Mouse (Mus musculus) layer of hippocampus, postnatal 36 days (tissue): ENCODE results near the gene Icam2. TPM values are rescaled to one million over a fixed set of nuclear protein-coding genes. Genes with fewer than 3 reads are reported as not detected.

Source experiments
- DNase-seq, 2 experiments: peaks; one replicate each; pipeline ENCODE4 v3.0.0; 2022
- total RNA-seq, 2 experiments: library from RNA; stranded (reverse); gene quantifications; 2 replicates each; pipeline ENCODE4 v1.2.3; 2021

The Icam2 gene
- total RNA-seq, 2 experiments from 2014 or later, result 2.3 to 2.8 TPM

DNA sequence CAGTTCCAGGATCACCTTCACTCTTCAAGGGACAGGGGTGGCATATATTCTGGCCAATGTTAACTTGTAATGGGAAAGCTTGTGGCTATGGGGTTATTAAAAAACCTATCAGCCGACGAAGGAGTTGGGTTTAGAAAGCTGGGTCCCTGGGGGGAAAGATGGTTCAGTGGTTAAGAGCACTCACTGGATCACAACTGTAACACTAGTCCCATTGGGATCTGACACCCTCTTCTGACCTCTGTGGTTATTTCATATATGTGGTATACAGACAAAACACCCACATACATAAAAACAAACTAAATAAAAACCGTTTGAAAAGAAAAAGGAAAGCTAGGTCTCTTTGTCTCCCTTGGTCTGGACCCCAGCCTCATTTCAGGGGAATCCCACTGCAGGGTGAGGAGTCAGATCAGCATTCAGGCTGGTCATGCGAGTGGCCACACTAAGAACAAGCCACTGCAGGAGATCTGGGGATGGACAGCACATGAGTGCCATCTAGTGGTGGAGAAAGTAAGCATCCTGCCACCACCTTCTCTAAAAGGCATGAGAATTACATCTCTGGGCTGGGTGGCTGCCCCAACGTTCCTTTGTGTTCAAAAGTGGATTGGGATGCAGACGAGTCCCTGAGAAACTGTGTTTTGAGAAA, 3.8 kb upstream of the Icam2 start:
- peak; percentile 51 to 59 for DNase-seq

DNA sequence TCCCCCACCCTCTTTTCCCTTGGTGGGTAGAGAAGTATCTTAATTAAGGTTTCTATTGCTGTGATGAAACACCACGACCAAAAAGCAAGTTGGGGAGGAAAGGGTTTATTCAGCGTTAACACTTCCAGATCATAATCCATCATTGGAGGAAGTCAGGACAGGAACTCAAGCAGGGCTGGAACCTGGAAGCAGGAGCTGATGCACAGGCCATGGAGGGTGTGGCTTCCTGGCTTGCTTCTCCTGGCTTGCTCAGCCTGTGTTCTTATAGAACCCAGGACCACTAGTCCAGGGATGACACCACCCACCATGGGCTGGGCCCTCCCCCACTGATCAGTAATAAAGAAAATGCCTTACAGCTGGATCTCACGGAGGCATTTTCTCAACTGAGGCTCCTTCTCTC, 2.9 kb upstream of the Icam2 start:
- no peak for DNase-seq

GRCm38 (mm10) chr11:106389611-106390010, 1.7 kb upstream of the Icam2 start:
- no peak for DNase-seq

- DNase-seq, result no peak
Observed at GRCm38 (mm10) chr11:106387020-106387419, 855 bp downstream of the Icam2 start.

DNA sequence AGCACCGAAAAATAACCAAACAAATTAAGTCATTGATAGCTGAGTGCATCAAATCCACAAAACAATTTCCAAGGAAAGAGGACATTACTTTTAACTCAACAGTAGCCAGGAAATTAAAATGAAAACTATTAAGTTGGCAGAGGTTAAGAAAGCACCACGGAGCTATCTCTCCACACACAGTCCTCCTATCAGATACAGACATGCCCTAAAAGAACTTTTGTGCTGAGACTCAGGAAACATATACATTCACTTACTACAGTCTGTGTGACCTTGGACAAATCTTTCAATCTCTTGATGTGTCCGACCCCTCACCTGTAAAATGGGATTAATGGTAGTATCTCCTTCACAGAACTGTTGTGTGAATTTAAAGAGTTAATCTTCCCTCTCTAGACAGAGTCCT, 1.5 kb downstream of the Icam2 start:
- no peak for DNase-seq

DNA sequence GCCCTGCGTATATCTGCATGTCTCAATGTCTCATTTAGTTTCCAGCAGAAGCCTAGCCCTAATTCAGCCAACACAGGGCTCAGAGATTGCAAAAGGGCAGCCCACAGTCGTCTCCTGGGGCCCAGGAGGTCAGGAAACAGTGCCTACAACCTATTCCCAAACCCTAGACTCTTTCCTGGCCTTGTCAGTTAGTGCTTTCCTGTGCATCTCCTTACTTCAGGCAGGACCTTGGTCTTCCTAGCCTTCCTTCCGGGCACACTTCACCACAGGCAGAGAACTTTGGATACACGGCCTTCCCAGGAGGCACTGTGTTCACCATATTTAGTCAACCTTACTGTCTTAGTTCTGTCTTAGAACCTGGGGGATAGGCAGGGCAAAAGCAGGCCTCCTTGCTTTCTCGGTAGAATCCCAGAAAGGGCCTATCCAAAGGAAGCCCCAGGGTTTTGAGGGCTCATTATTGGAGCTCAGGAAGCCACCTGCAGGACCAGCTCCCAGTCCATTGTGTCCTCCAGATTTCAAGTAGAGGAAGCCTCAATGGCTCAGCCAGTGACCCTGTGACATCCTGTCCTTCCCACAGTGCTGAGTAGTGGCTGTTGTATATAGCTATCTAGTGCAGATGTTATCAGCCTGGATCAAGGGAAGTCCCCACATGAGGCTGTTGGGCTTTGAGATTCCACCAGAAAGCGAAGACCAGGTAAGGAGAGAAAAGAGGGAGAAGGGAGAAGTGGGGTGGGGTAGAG, 4.7 kb downstream of the Icam2 start:
- no peak for DNase-seq

GRCm38 (mm10) chr11:106382424-106382823, 5.5 kb downstream of the Icam2 start:
- no peak for DNase-seq

DNA sequence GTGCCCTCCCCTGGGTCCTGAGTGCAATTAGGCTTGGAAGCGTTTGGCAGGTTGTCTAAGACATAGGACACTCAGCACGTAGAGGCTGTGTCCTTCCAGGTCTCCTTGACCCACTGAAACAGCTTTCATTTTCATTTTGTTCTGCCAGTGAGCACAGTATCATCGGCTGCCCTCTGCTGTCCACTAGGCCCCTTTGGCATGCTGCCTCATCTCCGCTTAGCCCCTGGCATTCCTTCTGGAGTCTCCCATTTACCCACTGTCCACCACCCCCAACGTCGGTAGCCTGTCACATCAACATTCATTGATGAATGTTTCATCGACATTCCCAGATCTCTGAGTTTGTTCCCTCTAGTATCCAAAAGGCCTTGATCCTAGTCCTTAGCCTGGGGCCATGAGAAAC, 6.0 kb downstream of the Icam2 start:
- DNase-seq, result no peak

DNA sequence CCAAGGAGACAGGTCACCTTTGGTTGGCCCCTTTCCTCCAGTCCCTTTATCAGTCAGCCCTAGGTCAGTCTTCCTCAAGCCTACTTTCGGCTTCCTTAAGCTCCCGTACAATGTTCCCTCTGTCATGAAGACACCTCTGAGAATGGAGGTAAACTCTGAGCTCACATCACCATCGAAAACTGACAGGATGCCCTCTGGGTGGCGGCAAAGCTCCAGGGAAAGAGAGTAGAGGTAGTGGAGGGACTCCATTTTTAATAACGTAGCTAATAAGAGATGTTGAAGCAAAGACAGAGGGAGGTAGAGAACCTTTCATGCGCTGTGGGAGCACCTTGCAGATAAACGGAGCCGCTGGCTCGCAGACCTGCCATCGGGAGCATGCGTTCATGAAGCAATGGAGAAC, 6.9 kb downstream of the Icam2 start:
- DNase-seq, result no peak

- DNase-seq, result no peak
Observed at GRCm38 (mm10) chr11:106374979-106375378, 12.9 kb downstream of the Icam2 start.

GRCm38 (mm10) chr11:106374559-106374958, 13.3 kb downstream of the Icam2 start:
- DNase-seq, result no peak

GRCm38 (mm10) chr11:106373998-106374397, 13.9 kb downstream of the Icam2 start:
- no peak for DNase-seq

GRCm38 (mm10) chr11:106366316-106366715, 21.6 kb downstream of the Icam2 start:
- peak; percentile 74 to 76 for DNase-seq

DNA sequence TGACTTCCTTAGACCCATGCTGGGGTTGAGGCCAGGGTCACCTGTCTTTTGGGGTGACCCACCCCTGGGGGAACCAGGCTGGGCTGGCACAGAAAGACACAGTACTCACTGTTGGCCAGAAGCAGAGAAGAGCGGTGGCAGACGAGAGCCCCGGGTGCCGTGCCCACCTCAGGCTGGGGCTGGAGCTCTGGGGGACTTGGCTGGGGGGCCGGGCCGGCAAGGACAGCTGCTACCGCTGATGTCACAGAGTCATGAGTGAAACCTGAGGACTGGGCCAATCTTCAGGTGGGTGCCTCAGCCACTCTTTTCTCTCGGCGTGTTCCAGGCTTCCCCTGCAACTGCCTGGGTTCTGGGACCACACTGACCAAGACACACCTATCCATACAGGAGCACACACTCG, 22.5 kb downstream of the Icam2 start, which contains the start of gene Prr29:
Prr29 (plus strand) TSS at position 107 of the 400 bp plus-strand sequence.
- DNase-seq, result no peak

GRCm38 (mm10) chr11:106364712-106365111, 23.2 kb downstream of the Icam2 start:
- no peak for DNase-seq

DNA sequence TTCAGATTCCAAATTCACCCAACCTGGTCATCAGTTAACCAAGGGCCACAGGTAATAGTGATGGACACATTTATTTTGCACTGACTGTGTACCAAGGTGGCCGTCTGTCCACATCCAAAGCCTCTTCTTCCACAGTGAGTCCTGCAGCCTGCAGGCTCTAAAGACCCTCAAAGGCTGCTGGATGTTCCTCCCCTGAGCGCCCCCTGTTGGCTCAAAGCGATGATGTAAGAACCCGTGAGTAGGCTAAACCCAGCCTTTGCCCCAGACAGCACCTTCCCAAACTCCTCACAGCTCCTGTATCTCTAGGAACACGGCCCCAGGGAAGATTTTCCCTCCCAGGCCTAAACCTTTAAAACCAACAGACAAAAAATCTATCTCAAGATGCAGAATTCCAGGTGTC, 28.5 kb downstream of the Icam2 start:
- DNase-seq, result no peak

GRCm38 (mm10) chr11:106355382-106356128, 32.3 kb downstream of the Icam2 start:
- no peak for DNase-seq

DNA sequence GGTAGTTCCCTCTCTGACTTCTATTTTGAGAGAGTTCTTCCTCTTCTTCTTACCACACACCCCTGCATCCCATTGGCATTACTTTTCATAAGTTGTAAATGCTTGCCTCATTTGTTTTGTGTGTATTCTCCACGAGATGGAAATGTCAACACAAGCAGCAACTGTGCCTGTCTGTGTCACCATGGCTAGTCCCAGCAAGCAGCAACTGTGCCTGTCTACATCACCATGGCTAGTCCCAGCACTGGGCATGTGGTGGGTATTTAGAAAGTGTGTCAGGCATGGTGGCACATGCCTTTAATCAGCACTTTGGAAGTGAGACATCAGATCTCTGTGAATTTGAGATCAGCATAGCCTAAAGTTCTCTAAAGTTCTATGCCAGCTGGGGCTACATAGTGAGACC, 33.7 kb downstream of the Icam2 start:
- no peak for DNase-seq

- no peak for DNase-seq
Observed at GRCm38 (mm10) chr11:106353188-106353587, 34.7 kb downstream of the Icam2 start, which contains the start of gene Scn4a. Gene Scn4a (minus strand): TSS chr11:106353288.

GRCm38 (mm10) chr11:106351941-106352340, 35.9 kb downstream of the Icam2 start:
- no peak for DNase-seq

DNA sequence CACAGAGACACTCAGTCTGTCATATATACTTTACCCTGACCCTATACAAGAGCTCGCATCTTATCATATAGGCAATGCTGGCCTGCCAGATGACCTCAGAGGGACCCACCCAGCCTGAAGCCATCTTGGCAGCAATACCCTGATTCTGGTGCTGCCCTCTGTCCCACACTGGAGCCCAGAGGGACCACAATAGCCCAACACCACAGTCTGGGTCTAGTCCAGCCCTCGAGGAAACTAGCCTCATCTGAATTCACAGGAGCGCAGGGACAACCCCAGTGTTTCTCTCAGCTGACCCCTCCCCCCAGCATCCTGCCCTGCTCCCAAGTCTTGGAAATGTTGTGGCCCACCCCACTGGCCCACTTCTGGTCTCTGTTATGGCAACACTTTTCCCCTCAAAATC, 36.6 kb downstream of the Icam2 start:
- no peak for DNase-seq

DNA sequence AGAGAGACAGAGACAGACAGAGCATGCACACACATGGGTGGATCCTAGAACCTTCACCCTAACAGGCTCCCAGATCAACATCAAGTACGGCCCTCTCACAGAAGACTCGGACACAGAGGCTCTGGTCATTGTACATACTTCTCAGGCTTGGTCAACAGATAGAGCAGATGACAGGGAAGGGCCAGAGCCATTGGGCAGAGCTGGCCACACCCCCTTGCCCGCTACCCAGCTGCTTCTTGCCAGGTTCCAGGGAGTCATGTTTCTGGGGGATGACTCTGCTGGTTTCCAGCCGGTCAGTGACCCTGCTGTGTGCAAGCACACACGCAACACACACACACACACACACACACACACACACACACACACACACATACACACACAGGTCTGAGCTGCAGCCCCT, 37.0 kb downstream of the Icam2 start:
- DNase-seq, result no peak

- no peak for DNase-seq
Observed at GRCm38 (mm10) chr11:106349772-106350171, 38.1 kb downstream of the Icam2 start.
